Mouse (Mus musculus): ENCODE measurements at regions not wholly inside any gene's neighbourhood (a gene's known extent, or its start where the extent isn't known, plus 50 kb on each side); places are given as distances from the start of the nearest gene placed in this dataset.

DNA sequence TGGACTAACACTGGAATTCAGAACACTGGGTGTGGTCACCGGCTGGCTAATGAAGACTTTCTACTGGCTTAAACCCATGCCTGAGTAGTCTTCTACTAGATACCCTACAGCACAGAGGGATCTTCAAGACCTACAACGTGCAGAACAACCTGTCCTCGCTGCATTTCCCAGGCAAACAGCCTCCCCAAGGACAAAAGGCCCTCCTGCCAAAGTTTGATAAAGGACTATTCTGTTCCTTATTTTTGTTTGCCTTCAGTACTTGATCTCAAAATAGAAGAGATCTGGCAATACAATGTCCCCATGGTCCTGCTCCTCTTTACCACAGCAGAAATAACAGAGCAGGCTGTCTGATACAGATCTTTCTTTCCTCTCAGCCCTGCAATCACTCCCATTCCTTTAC lies 85.2 kb upstream of the 2610301B20Rik start:
- TF ChIP-seq CTCF (IDR thresholded peaks at IDR 0.05; ENCODE audit: low read depth, low read length): no peak
- no peak for TF ChIP-seq POLR2A (IDR thresholded peaks at IDR 0.05; ENCODE audit: borderline replicate concordance, low read depth, low read length)
